Mouse (Mus musculus): ENCODE measurements at regions not wholly inside any gene's neighbourhood (a gene's known extent, or its start where the extent isn't known, plus 50 kb on each side); places are given as distances from the start of the nearest gene placed in this dataset.

- TF ChIP-seq CTCF (IDR thresholded peaks at IDR 0.05; ENCODE audit: borderline replicate concordance, extremely low read depth, insufficient read depth, insufficient read length) = no peak
- TF ChIP-seq POLR2A (IDR thresholded peaks at IDR 0.05; ENCODE audit: borderline replicate concordance, extremely low read depth, insufficient read depth, insufficient read length, poor library complexity, severe bottlenecking) = no peak
These were observed 495.1 kb upstream of the Manea start for GRCm38 (mm10) chr4:26841761-26842160.
